Mouse (Mus musculus) cerebellum, adult 9-10 months (tissue): ENCODE data around the gene Tmem26.

Experiments
- DNase-seq: peaks from one replicate; pipeline ENCODE4 v3.0.0; 2022

Gene Tmem26

DNA sequence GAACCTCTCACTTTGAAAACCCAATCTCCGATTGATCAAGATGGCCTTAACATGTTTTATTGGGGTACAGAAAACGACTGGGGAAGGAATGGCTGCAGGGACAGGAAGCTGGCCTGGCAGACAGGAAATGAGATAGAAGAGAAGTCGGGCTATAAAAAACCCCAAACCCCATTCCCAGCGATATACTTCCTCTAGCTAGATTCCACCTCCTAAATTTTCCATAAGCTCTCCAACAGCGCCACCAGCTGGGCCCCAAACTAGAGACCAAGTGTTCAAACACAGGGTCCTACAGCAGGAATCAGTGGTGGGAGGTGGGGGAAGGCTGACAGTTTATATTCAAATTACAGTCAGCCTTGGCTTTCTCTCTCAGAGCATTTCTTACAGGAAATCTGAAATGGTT, 35.8 kb downstream of the Tmem26 start:
- no peak for DNase-seq

DNA sequence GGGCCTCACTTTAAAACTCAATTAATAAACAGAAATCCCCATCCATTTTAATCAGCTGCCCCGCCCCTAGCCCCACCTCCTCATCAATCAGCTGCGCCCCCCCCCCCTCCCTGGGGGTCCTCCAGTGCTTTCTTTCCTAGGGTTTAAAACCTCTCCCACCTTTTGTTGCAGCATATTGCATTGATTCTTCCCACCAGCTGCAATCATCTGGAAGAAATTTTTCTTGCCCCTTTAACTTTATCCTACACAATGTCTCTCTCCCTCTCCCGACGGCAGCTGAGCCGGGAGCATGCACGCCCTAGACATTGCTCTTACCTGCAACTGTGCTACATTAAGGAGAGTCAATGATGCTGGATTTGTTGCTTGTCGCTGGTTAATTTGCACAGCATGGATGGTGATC, 36.3 kb downstream of the Tmem26 start:
- DNase-seq, result no peak

DNA sequence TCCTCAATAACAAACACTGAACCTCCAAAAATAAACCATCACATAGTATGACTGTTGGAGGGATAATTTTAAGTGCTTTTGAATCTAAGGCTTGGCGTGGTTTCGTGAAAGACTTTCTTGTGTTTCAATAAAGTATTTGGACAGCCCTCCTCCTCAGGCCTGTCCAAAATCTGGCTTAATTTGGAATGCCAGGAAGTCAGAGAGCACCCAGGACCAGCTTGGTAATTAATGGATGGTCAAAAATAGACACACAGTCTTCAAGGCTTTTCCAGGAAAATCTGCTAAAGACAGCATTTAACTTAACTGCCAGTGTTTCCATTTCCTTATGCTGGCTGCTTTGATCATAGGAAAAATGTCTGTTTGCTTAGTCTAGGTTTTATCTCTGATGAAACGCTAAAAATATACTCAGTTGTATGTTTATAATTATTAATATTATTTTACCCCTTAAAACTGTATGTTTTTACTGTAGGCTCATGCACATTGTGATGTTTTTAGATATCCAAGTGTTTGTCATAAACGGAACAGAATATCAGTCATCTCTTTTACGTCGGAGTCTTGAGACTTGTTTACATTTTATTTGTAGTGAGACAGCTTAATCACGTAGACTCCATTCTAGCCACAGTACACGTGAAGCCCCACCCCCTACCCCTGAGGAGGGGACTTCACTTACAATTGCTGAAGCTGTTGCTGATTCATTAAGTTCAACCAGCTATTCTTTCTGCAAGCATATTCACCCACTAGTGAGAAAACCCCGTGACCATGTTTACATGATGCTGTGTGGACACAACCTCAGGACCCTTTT, 57.8 kb downstream of the Tmem26 start:
- DNase-seq, result no peak

DNA sequence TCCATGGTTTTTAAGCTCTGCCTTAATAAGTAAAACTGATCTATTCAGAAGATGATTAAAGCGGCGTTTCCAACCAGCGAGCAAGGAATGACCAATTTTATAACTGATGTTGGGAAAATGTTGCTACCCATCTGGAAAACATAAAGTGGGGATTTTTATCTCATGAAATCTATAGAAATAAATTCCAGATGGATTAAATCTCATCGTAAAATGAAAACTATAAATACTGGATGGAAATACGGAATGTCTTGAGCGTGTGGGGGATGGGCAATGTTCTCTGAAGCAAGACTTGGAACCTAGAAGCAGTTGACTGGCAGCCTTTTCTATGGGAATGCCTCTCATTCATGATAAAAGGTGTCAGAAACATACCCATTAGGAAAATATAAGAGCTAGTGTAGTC, 59.3 kb downstream of the Tmem26 start:
- DNase-seq, result no peak

DNA sequence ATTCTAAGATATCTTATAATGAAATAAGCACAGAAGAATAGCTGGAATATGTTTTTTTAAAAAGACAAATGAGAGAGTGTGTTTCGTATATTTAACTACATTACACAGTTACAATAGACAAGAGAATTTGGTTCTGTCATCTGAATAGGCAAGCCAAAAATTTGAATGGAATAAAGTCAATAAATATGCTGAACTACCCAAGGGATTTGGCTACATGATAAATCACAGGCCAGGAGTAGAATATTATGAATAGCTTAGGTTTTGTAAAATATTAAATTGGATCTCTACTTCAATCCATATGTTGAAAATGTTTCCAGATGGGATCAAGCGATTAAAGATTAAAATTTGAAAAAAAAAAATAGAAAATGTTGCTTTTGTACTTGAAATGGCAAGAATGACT, 60.4 kb downstream of the Tmem26 start:
- no peak for DNase-seq

DNA sequence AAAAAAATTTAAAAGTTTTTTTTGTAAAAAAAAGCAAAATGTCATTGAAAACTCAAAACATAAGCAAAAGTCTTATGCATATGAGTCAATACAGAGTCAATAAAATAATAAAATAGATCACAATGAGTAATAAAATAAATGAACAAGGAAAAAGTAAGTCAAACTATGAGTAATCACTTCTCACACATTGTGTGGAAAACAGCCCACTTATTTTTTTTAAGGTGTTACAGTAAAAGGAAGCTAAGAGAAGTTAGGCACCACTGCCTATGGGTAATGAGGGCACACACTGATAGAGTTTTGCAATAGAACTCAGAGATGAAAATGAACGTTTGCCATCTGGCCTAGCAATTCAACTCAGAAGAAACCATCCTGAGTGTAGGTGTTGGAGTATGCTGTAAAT, 61.0 kb downstream of the Tmem26 start:
- DNase-seq, result no peak

DNA sequence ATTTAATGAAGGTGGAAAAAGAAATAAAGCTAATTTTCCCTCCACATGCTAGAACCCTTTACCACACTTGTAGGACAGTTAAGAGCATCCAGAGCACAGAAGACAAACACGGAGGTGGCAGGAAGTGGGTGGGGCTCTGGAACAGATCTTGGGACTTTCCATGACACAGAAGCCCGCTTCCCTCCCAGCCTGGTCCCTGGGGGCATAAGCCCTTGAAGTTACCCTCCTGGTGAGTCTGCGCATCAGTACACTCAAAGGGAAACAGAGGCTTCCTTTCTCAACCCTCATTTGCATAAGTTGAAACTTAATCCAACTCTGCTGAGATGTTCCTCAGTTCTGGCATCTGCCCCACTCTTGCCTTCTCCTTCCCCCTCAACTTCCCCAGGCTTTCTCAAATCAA, 72.0 kb downstream of the Tmem26 start:
- no peak for DNase-seq

DNA sequence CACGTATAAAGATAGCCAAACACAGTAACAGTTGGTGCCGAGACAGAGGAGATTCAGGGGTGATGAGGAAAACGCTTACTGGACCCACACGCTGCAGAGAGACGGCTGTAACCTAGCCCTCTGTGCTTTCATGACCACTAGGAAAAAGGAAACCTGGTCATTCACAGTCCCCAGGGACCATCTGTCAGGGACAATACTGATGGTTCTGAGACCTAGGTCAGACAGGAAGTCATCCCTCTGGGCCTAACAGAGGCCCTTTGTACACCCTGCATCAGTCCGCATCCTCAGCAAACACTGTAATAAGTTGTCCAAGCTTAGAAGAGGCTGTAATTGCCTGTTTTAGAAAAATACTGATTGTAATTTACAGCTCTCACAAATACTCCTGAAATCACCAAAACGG, 76.4 kb downstream of the Tmem26 start:
- DNase-seq, result no peak

DNA sequence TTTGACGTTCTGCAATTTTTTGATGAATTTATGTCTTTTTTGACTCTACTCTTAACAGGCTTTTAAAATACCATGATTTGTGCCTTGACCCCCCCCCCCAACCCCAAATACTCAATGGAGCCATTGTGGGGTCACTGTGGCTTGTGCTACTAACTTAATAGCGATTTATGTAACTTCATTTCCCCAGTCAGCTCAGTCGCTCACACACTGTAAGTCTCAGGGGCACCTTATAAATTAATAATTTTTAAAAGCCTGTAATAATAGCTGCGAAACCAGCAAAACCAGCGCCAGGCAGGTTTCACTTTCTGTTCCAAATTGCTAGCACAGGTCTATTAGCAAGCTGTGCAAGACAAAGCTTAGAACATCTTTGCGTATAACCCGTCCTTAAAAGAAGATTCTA, 76.9 kb downstream of the Tmem26 start:
- no peak for DNase-seq

DNA sequence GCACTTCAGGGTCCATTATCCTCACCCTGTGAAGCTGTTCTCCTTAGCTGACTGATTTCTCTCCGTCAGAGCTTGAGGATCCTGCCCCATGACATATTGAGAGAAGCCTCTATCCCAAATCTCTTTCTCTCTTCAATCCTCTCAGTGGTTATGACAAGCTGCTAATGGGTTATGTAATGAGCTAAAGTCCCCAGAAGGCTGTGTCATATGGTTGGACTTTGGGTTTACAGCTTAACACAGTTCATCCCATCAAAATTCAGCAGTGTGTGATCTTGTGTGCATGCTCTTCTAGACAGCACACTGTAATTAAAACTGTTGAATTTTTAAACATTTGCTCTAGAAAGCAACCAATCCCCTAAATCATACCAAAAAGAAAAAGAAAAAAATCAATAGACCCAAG, 82.9 kb downstream of the Tmem26 start:
- no peak for DNase-seq

DNA sequence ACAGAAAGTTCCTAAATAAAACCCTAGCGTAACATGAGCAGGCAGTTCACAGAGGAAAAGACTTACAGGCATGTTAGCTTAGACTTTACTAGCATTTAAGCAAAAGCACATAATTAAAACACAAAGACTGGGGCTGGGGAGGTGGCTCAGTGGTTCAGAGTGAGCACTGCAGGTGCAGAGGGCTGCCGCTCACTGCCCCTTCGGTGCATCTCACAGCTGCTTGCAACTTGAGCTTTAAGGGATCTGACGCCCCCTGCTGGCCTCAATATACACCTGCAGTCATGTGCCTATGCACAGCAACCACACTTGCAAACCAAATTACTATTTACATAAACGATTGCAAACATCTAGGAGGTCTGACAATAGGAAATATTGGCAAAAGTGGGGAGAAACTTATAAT, 87.5 kb downstream of the Tmem26 start:
- no peak for DNase-seq

DNA sequence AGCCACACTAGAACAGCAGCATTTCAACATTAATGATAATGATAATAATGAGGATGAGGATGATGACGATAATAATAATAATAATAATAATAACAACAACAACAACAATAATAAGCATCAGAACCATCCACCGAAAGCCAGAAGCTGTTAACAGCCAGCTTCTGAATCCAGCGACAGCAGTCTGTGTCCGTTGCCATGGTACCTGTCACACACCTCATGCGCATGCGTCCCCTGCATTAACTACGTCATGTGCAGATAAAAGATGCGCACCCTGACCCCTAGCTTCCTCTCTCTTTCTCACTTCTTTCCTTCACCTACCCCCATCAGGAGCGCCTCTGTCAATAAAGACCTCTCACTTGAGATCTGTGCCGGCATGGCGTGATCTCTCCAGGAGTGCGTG, 89.3 kb downstream of the Tmem26 start:
- DNase-seq, result no peak

DNA sequence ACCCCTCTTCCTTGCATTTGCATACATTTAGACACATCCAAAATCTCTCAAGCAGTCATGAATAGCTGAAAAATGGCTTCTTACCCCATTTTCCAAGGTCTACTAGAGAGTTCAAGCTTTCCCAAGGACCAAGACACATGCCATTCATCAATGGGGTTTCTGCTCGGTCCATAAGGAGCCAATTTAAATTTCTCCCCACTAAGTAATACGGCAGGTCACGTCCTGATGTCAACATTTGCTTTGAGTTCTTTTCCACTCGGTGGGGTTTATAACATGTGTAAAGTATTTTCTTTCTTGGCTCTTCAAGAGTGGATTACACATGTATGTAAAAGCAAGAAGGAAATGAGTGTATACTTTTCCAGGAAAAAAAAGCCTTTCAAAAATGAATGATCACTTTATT, 93.8 kb downstream of the Tmem26 start:
- no peak for DNase-seq

DNA sequence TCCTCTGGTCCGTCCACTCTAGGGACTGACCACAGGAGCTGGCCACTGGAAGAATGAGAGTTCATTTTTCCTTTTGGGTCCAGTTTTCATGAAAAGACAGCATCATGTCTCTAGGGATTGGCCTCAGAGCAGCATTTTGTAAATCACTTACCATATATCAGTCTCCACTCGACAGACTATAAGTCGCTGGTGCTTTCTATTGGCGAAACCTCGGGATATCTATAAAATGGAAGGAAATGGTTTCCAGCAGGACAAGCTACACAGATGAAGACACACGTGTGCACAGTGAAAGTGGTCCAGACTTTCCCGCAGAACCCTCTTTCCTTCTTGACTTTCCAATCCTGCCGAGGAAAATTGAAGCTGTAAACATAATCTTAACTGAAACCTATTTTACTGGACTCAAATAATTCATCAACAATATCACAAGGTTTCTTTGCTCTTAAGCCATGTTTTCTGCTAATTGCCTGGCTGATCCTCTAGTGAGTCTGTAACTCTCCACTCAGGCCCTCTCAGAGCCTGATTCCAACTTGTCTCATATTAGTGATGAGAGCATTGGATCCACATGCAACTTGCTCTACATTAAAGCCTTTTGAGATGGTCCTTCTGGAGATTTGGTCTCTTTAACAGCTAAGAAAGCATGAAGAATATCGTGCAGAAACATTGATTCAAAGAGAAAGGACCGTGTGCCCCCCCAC, 94.8 kb downstream of the Tmem26 start:
- no peak for DNase-seq

DNA sequence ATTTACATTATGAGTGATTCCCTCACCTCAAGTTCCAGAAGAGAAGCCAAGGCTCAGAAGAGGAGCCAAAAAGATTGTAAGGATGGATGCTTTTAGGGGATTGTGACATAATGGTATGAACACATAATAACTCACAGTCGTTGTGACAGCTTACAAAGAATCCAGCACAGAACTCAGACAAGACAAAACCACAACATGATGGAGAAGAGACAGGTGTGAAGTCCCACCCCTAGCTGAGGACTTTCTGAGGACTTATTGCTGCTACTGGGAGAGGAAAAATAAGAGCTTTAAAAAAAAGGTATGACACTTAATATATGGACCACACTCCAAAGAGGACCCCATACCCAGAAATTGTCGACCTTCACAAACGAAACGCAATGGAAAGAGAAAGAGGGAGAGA, 101.1 kb downstream of the Tmem26 start:
- DNase-seq, result no peak
